8 mouse cellular contexts compared by ENCODE assay signal in genomic region chr7:105736911-105737521, GRCm38 (mm10). TPM values are rescaled to one million over a fixed set of nuclear protein-coding genes. Genes with fewer than 3 reads are reported as not detected.
DNase-seq lines count a peak whose midpoint lies in the region; ATAC-seq and TF ChIP-seq lines count a peak whose summit lies in the region.

TSS of gene Rrp8 (minus strand) at chr7:105737385.

- under 1% methylated on average over 30 of the region's 30 CpGs for WGBS in heart, embryonic 10.5 days
- under 1% methylated on average over 30 of the region's 30 CpGs for WGBS in liver, embryonic 14.5 days (ENCODE audit: insufficient replicate concordance)

- TF ChIP-seq EP300 in liver, embryonic 14.5 days (IDR thresholded peaks at IDR 0.05; ENCODE audit: low read depth): no peak

- peak within 1 kb of the TSS; percentile 68; the same call in 1 of the 2 replicates for H3K27ac ChIP-seq in cortical plate, adult 2 months (ENCODE audit: insufficient read depth, low read length)
- H3K27ac ChIP-seq in heart, embryonic 10.5 days: peak within 1 kb of the TSS; percentile 98
- H3K27ac ChIP-seq in liver, embryonic 14.5 days: peak within 1 kb of the TSS; percentile 61

- no peaks in the 10 kb centered on the region for H3K27me3 ChIP-seq in G1E (ENCODE audit: insufficient read depth, low read length)
- no peaks in the 10 kb centered on the region for H3K27me3 ChIP-seq in heart, embryonic 10.5 days (ENCODE audit: insufficient read depth, poor library complexity, severe bottlenecking)
- H3K27me3 ChIP-seq in liver, embryonic 14.5 days (ENCODE audit: control insufficient read depth, insufficient read depth, low read length): no peaks in the 10 kb centered on the region

- H3K36me3 ChIP-seq in G1E (replicated peaks): peaks cover 66% of the 10 kb centered on the region
- peaks cover 54% of the 10 kb centered on the region for H3K36me3 ChIP-seq in heart, embryonic 10.5 days
- peaks cover 40% of the 10 kb centered on the region for H3K36me3 ChIP-seq in liver, embryonic 14.5 days (replicated peaks; ENCODE audit: control insufficient read depth, insufficient read depth, low read depth)

- peak; percentile 50 for DNase-seq in 416B (ENCODE audit: low read depth)
- peak; percentile 43 for DNase-seq in G1E (ENCODE audit: low spot score)
- peak; percentile 88 for DNase-seq in heart, embryonic 10.5 days (ENCODE audit: low spot score)
- peak; percentile 43 for DNase-seq in kidney, adult 9 months
- DNase-seq in liver, embryonic 14.5 days (ENCODE audit: low read depth in 3 of 3, low spot score in 3 of 3): peak in 1 of 3 experiments; percentile 38
- DNase-seq in naive thymus-derived CD4-positive, alpha-beta T cell, adult 2 months (ENCODE audit: low read depth): peak; percentile 57
- DNase-seq in urinary bladder, adult 2 months (ENCODE audit: low spot score): peak; percentile 57

- peaks cover 79% of the 10 kb centered on the region for H3K4me1 ChIP-seq in G1E (ENCODE audit: insufficient read depth, low read depth, low read length)
- H3K4me1 ChIP-seq in cortical plate, adult 2 months (ENCODE audit: control insufficient read depth, insufficient read depth, low read length): no peaks in the 10 kb centered on the region
- H3K4me1 ChIP-seq in heart, embryonic 10.5 days: peaks cover 23% of the 10 kb centered on the region
- peaks cover 22 to 29% of the 10 kb centered on the region in 2 experiments for H3K4me1 ChIP-seq in liver, embryonic 14.5 days (replicated peaks; ENCODE audit: control insufficient read depth in 2 of 2, insufficient read depth in 2 of 2, low read length in 1 of 2)

- H3K4me3 ChIP-seq in G1E (ENCODE audit: low read depth, low read length): peak within 1 kb of the TSS; percentile 82
- peak within 1 kb of the TSS; percentile 94 for H3K4me3 ChIP-seq in cortical plate, adult 2 months (ENCODE audit: insufficient read depth, low read length)
- peak within 1 kb of the TSS; percentile 92 for H3K4me3 ChIP-seq in heart, embryonic 10.5 days
- H3K4me3 ChIP-seq in liver, embryonic 14.5 days (ENCODE audit: insufficient read depth in 1 of 2, low read depth in 2 of 2, low read length in 2 of 2): peak within 1 kb of the TSS; percentile 80 to 83

- no peak for TF ChIP-seq CTCF in G1E (IDR thresholded peaks at IDR 0.05; ENCODE audit: low read depth, low read length)
- TF ChIP-seq CTCF in cortical plate, adult 2 months (IDR thresholded peaks at IDR 0.05; ENCODE audit: extremely low read depth, insufficient read depth, low read length): no peak
- TF ChIP-seq CTCF in liver, embryonic 14.5 days (IDR thresholded peaks at IDR 0.05; ENCODE audit: low read depth): no peak

- H3K4me2 ChIP-seq in liver, embryonic 14.5 days (ENCODE audit: low read depth): peak within 1 kb of the TSS; percentile 81

- no peaks in the 10 kb centered on the region for H3K9me3 ChIP-seq in G1E (replicated peaks)
- no peaks in the 10 kb centered on the region for H3K9me3 ChIP-seq in heart, embryonic 10.5 days
- H3K9me3 ChIP-seq in liver, embryonic 14.5 days (ENCODE audit: control insufficient read depth, low read length): no peaks in the 10 kb centered on the region

- no peak for TF ChIP-seq POLR2A in cortical plate, adult 2 months (IDR thresholded peaks at IDR 0.05; ENCODE audit: extremely low read depth, insufficient read depth, low read length)

- H3K9ac ChIP-seq in liver, embryonic 14.5 days (replicated peaks): peak within 1 kb of the TSS; percentile 91

- ATAC-seq in G1E (ENCODE audit: extremely low read depth, insufficient number of reproducible peaks, low FRiP score, poor library complexity, severe bottlenecking): peak; percentile 19; the same call in 1 of the 2 replicates
- ATAC-seq in liver, embryonic 14.5 days (ENCODE audit: insufficient read depth): peak; percentile 38

RNA-seq across cellular contexts. Expression of gene Rrp8, which starts in this region (rescaled TPM):
- 51.5 and 69.0 TPM in 2 replicates for total RNA-seq in G1E (2014; fragmentation: Nextera tagmentation)
- total RNA-seq in G1E (2017): 27.4 and 29.4 TPM in 2 replicates
- 30.4 and 35.1 TPM in 2 replicates for polyA plus RNA-seq in G1E (2012)
- 8.4 and 10.0 TPM in 2 replicates for polyA plus RNA-seq in cortical plate, adult 2 months (2012; rRNA removed)
- polyA plus RNA-seq in heart, embryonic 10.5 days (2016; fragmentation: Nextera tagmentation; extraction: Ambion mirVana): 30.9 and 40.6 TPM in 2 replicates
- polyA plus RNA-seq in liver, embryonic 14.5 days (2012; rRNA removed): 6.5 and 7.0 TPM in 2 replicates
- 9.2 and 13.6 TPM in 2 replicates for polyA plus RNA-seq in liver, embryonic 14.5 days (2014; fragmentation: Nextera tagmentation; extraction: Ambion mirVana)
- 17.0 and 17.1 TPM in 2 replicates for polyA plus RNA-seq in urinary bladder, adult 2 months (2012; rRNA removed)
